Mouse (Mus musculus) retina, embryonic 14.5 days (tissue): Measurements from ENCODE around the gene Hbb-bh2.
"Not testable (repeated sequence)": the region's sequence is repeated elsewhere in the genome, so short reads cannot be mapped to it uniquely, and the experiment has no call there.

ENCODE experiments used
- DNase-seq: peaks from one replicate; pipeline ENCODE4 v3.0.0-alpha.2; 2015; ENCODE audit warnings: low spot score

Gene Hbb-bh2

DNA sequence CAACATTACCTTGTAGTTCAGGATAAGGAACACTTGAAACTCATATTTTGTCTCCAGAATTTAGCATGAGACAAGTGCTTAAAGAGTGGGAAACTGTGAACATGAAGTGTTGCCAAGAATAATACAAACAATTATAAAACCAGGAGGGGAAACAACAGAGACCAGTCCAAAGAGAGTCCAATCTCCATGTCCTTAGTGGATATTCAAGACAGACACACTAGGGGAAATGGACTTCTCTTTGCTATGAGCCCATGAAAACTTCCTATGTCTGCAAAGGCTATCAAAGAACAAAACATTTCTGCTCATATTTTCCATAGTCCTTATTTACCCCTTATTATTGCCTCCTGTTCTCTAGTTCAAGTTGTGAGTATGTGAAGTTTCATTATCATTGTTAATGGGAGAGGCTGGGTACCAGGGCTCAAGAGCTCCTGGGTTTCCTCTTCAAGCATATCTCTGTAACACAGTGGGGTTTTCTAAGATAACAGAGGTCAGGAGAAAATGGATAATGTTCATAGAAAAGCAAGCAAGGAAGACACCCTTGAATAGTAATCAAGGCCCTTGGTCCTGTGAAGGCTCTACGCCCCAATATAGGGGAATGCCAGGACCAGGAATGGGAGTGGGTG is 29.0 kb downstream of the Hbb-bh2 start:
- no peak for DNase-seq

DNA sequence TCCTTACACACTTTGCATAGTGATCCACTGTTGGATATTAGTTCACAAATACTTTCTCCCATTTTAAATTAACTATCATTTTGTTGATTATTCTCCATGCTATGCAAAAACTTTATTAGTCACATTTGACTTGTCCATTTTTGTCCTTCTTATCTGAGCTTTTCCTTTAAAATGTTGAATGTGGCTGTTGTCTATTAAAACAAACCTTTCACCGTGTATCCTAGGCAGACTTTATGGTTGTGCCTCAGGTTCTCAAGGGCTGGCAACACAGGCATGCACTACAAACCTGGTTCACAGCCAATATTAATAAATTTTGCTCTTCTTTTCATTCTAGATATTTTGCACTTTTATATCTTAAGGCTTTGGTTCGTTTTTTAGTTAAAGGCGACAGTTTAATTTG is 29.6 kb downstream of the Hbb-bh2 start:
- no peak for DNase-seq

DNA sequence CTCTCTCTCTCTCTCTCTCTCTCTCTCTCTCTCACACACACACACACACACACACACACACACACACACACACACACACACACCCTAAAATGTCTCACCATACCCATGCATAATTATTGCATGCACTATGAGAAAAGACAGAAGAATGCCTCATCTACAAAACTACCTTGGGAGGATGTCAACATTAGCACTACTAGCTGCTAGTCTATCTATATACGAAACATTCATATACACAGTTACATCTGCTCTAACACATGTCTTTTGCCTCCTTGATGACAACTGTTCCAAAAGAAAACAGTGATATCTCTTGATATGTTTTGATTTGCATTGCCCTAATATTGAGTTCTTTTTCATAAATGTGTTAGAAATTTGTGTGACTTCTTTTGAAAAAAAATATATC is 30.0 kb downstream of the Hbb-bh2 start:
- no peak for DNase-seq

DNA sequence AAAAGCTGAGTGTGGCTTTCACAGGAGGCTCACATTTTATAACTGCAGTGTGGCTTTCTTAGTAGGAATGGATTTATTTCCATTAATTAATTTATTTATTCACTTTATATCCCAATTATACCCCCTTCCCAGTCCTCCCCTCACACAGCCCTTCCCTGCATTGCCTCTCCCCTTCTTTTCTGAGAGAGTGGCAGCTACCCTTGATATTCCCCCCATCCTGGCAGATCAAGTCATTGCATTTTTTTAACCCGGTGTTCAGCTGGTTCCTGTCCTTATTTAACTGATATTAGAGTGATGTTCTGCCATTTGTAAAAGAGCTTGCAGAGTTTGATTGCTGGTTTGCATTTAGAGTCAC is 30.5 kb downstream of the Hbb-bh2 start:
- DNase-seq, result no peak

DNA sequence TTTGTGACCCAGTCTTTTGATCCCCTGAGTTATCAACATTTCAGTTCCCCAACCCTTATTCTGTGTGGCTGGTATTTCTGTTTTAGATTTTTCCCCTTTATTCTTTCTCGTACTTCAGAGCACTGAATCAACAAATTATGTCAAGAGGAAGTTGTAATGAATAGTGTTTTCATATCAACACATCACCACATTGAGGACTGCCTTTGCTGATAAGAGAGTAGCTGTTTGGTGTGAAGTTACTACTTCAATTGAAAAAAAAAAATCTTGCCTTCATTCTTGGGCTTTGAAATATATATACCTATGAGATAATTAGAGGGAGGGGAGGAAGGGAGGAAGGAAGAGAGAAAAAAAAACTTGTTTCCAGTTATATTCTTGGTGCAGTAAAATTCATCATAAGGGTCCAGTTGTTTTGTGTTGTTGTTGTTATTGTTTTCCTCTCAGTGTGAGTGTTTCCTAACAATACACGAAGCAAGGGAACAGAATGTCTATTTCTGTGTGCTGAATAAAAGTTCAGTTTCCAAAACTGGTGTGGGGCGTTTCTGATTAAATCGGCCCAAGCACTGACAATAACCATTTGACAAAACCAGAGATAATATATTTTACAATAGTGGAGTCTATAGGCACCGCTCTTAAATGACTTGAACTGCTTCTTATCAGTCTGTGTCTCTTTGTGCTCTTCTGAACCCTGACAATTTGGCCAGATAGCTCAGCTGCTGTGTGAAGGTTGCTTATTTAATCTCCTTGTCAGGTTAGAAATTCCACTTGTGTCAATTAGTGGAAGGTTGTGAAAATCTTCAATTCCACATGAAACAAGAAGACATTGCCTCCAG is 31.1 kb downstream of the Hbb-bh2 start:
- DNase-seq, result no peak

DNA sequence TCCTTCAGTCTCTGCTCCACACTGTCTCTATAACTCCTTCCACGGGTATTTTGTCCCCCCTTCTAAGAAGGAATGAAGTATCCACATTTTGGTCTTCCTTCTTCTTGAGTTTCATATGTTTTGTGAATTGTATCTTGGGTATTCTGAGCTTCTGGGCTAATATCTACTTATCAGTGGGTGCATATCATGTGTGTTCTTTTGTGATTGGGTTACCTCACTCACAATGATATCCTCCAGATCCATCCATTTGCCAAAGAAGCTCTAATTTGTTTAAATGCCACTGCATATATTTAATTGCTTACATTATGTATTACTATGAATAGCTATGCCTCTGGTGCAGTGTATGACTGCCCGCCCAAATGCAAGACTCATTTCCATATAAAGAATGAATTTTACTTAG is 32.2 kb downstream of the Hbb-bh2 start:
- DNase-seq, result not testable (repeated sequence)

DNA sequence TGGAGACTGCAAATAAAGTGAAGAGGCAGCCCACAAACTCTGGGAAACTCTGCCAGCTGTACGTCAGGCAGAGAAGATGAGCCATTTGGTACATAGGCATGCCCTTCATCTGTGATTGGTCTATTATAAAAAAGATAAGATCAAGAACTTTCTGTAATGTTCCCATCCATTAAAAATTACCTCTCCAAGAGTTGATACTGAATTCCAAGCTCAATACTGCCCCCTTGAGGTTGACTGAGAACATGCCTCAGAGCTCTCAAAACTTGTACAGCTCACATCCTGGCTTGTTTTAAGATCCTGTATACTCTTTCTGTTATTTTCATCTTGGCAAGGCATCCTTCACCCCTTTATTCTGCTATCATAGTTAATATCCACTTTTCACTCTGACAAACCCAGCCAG is 33.5 kb downstream of the Hbb-bh2 start:
- peak; percentile 69 for DNase-seq

DNA sequence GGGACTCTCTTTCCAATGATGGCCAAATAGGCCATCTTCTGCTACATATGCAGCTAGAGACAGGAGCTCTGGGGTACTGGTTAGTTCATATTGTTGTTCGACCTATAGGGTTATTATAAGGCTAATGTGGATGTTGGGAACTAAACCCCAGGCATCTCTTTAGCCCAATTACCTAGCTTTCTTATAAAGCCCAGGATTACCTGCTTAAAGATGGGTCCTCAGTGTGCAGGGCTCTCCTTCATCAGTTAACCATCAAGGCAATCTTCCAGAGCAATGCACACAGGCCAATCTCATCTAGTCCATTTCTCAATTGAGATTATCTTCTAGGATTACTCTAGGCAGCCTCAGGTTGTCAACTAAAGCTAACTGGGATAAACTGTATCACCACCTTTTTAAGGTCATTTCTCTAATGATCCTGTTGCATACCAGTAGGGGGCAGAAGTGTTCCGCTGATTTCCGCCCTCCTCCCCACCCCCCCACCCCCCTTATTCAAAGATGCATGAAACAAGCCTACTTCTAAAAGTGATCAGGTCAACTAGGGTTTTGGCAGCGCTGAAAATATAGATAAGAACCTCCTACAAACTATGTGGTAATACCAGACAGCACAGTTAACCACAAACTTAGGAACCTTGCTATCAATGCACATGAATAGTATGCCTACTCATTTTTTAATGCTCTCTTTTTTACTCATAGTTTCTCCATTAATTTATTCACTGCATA is 47.5 kb downstream of the Hbb-bh2 start:
- no peak for DNase-seq

DNA sequence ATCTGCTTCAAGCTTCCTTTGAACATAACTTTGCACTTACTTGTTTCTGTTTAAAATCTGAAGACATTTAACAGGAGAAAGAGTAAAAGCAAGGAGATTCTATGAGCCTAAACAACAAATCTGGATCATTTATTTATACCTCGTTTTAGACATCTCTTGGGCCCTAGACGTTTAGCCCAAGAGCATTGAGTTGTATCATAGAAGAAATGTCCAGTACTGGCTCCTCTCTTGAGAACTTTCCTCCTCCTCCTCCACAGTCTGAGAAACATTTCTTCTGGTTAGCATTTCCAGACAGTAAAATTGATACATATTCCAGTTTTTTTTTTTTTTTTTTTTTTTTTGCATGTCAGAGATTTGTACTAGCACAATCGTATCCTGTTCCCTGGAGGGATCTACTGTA is 48.6 kb downstream of the Hbb-bh2 start, which contains the start of gene Olfr67:
Olfr67 (minus strand) TSS at position 101 of the 400 bp plus-strand sequence.
- DNase-seq, result no peak
